Mouse (Mus musculus) heart, postnatal 0 days (tissue): ENCODE results near the gene Sfmbt2.

Experiments
- CTCF ChIP-seq: IDR thresholded peaks from 2 replicates; pipeline ENCODE4 v1.5.1; 2016; ENCODE audit warnings: antibody characterized with exemption, control low read depth, low read depth
- EP300 ChIP-seq: IDR thresholded peaks from 2 replicates; pipeline ENCODE4 v1.6.1; 2016; ENCODE audit warnings: antibody characterized with exemption, low read depth

DNA sequence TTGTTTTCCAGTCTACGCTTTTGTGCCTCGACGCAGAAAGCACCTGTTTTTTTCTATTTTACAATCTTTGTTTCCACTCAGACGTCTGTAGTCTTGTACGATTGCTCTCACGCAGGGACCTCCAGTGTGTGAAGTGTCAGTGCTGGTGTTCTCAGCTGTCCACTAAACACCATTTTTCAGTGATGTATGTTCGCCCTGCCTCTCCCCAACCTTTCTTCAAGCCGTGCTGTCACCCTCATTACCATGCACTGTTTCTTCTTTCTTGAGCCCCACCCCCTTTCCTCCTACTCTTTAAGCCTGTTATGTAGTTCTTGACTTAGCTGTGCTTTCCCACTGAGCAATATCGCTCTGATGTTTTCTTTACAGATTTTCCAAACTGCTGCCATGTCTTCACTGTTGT is 67.0 kb downstream of the Sfmbt2 start:
- TF ChIP-seq CTCF (no peak), EP300 (no peak)
